Mouse (Mus musculus): ENCODE data around the gene Gpr25. TPM values are rescaled to one million over a fixed set of nuclear protein-coding genes. Genes with fewer than 3 reads are reported as not detected.
A peak's percentile ranks its signal among the peaks of the same experiment; 100 is the strongest.

Gene Gpr25
- polyA plus RNA-seq, 1 experiment from 2014 or later: not detected

- H3K4me2 ChIP-seq (ENCODE audit: low read length): peak overlapping the region; percentile 96
- peak overlapping the region; percentile 66 for H3K4me3 ChIP-seq (replicated peaks; ENCODE audit: low read length)
- 1% methylated on average over 89 of the region's 95 CpGs for WGBS
- H3K9me3 ChIP-seq (ENCODE audit: control insufficient read depth, low read length): no peaks in the 10 kb centered on the region
- H3K27me3 ChIP-seq (replicated peaks; ENCODE audit: control insufficient read depth, insufficient read depth, low read length): peaks cover 30% of the 10 kb centered on the region
- peaks cover 14% of the 10 kb centered on the region for H3K4me1 ChIP-seq (replicated peaks; ENCODE audit: control insufficient read depth, insufficient read depth, low read length)
- no peaks in the 10 kb centered on the region for H3K36me3 ChIP-seq (ENCODE audit: control insufficient read depth, insufficient read depth)
- H3K27ac ChIP-seq (ENCODE audit: low read length): no peak overlapping the region
- peak; percentile 81 for ATAC-seq
- peak overlapping the region; percentile 75 for H3K9ac ChIP-seq (replicated peaks; ENCODE audit: low read depth, low read length)
These were observed 609 bp downstream of the Gpr25 start for GRCm38 (mm10) chr1:136259893-136260634.

- peak overlapping the region; percentile 66 for H3K4me3 ChIP-seq (replicated peaks; ENCODE audit: low read length)
- ATAC-seq: no peak
- no peaks in the 10 kb centered on the region for H3K36me3 ChIP-seq (ENCODE audit: control insufficient read depth, insufficient read depth)
- peak overlapping the region; percentile 75 for H3K9ac ChIP-seq (replicated peaks; ENCODE audit: low read depth, low read length)
- peaks cover 30% of the 10 kb centered on the region for H3K27me3 ChIP-seq (replicated peaks; ENCODE audit: control insufficient read depth, insufficient read depth, low read length)
- H3K4me1 ChIP-seq (replicated peaks; ENCODE audit: control insufficient read depth, insufficient read depth, low read length): peaks cover 14% of the 10 kb centered on the region
- H3K9me3 ChIP-seq (ENCODE audit: control insufficient read depth, low read length): no peaks in the 10 kb centered on the region
- no peak overlapping the region for H3K27ac ChIP-seq (ENCODE audit: low read length)
- H3K4me2 ChIP-seq (ENCODE audit: low read length): peak overlapping the region; percentile 96
- WGBS: 4% methylated on average over 16 of the region's 16 CpGs
These were observed 1.2 kb downstream of the Gpr25 start for GRCm38 (mm10) chr1:136259543-136259892.

GRCm38 (mm10) chr1:136258495-136258894, 2.2 kb downstream of the Gpr25 start:
- ATAC-seq: no peak
- H3K4me1 ChIP-seq (replicated peaks; ENCODE audit: control insufficient read depth, insufficient read depth, low read length): peaks cover 14% of the 10 kb centered on the region
- H3K4me2 ChIP-seq (ENCODE audit: low read length): no peak overlapping the region
- H3K9me3 ChIP-seq (ENCODE audit: control insufficient read depth, low read length): no peaks in the 10 kb centered on the region
- peaks cover 30% of the 10 kb centered on the region for H3K27me3 ChIP-seq (replicated peaks; ENCODE audit: control insufficient read depth, insufficient read depth, low read length)
- 71% methylated on average over 9 of the region's 9 CpGs for WGBS
- H3K4me3 ChIP-seq (replicated peaks; ENCODE audit: low read length): no peak overlapping the region
- no peak overlapping the region for H3K9ac ChIP-seq (replicated peaks; ENCODE audit: low read depth, low read length)
- no peak overlapping the region for H3K27ac ChIP-seq (ENCODE audit: low read length)
- H3K36me3 ChIP-seq (ENCODE audit: control insufficient read depth, insufficient read depth): no peaks in the 10 kb centered on the region

GRCm38 (mm10) chr1:136255657-136256056, 5.0 kb downstream of the Gpr25 start:
- no peak for ATAC-seq
- Histone ChIP-seq H3K27ac (ENCODE audit: low read length) (no peak overlapping the region), H3K9ac (replicated peaks; ENCODE audit: low read depth, low read length) (no peak overlapping the region), H3K4me2 (ENCODE audit: low read length) (no peak overlapping the region), H3K4me3 (replicated peaks; ENCODE audit: low read length) (no peak overlapping the region), H3K27me3 (replicated peaks; ENCODE audit: control insufficient read depth, insufficient read depth, low read length) (peaks cover 21% of the 10 kb centered on the region), H3K36me3 (ENCODE audit: control insufficient read depth, insufficient read depth) (no peaks in the 10 kb centered on the region), H3K9me3 (ENCODE audit: control insufficient read depth, low read length) (no peaks in the 10 kb centered on the region), H3K4me1 (replicated peaks; ENCODE audit: control insufficient read depth, insufficient read depth, low read length) (peaks cover 9% of the 10 kb centered on the region)
- 58% methylated on average over 8 of the region's 8 CpGs for WGBS

- 32% methylated on average over 6 of the region's 6 CpGs for WGBS
These were observed 5.5 kb downstream of the Gpr25 start for GRCm38 (mm10) chr1:136255174-136255573.

GRCm38 (mm10) chr1:136254503-136255065, 6.1 kb downstream of the Gpr25 start:
- WGBS: 84% methylated on average over 10 of the region's 10 CpGs
- ATAC-seq: no peak
- Histone ChIP-seq H3K4me3 (replicated peaks; ENCODE audit: low read length) (no peak overlapping the region), H3K9ac (replicated peaks; ENCODE audit: low read depth, low read length) (no peak overlapping the region), H3K27me3 (replicated peaks; ENCODE audit: control insufficient read depth, insufficient read depth, low read length) (peaks cover 18% of the 10 kb centered on the region), H3K27ac (ENCODE audit: low read length) (no peak overlapping the region), H3K4me2 (ENCODE audit: low read length) (no peak overlapping the region), H3K9me3 (ENCODE audit: control insufficient read depth, low read length) (no peaks in the 10 kb centered on the region), H3K4me1 (replicated peaks; ENCODE audit: control insufficient read depth, insufficient read depth, low read length) (peaks cover 2% of the 10 kb centered on the region), H3K36me3 (ENCODE audit: control insufficient read depth, insufficient read depth) (no peaks in the 10 kb centered on the region)

More at GRCm38 (mm10) chr1:136255174-136255573, 5.5 kb downstream of the Gpr25 start:
- H3K9ac ChIP-seq (replicated peaks; ENCODE audit: low read depth, low read length): no peak overlapping the region
- H3K4me1 ChIP-seq (replicated peaks; ENCODE audit: control insufficient read depth, insufficient read depth, low read length): peaks cover 6% of the 10 kb centered on the region
- no peak overlapping the region for H3K4me2 ChIP-seq (ENCODE audit: low read length)
- H3K4me3 ChIP-seq (replicated peaks; ENCODE audit: low read length): no peak overlapping the region
- no peaks in the 10 kb centered on the region for H3K9me3 ChIP-seq (ENCODE audit: control insufficient read depth, low read length)
- peaks cover 21% of the 10 kb centered on the region for H3K27me3 ChIP-seq (replicated peaks; ENCODE audit: control insufficient read depth, insufficient read depth, low read length)
- ATAC-seq: no peak
- H3K36me3 ChIP-seq (ENCODE audit: control insufficient read depth, insufficient read depth): no peaks in the 10 kb centered on the region
- H3K27ac ChIP-seq (ENCODE audit: low read length): no peak overlapping the region

- 32% methylated on average over 2 of the region's 2 CpGs for WGBS
- H3K27ac ChIP-seq (ENCODE audit: low read length): no peak overlapping the region
- no peak for ATAC-seq
These were observed 7.2 kb downstream of the Gpr25 start for GRCm38 (mm10) chr1:136253472-136253871.

GRCm38 (mm10) chr1:136249662-136250061, 11.0 kb downstream of the Gpr25 start:
- Histone ChIP-seq H3K36me3 (ENCODE audit: control insufficient read depth, insufficient read depth) (no peaks in the 10 kb centered on the region), H3K9me3 (ENCODE audit: control insufficient read depth, low read length) (no peaks in the 10 kb centered on the region), H3K9ac (replicated peaks; ENCODE audit: low read depth, low read length) (no peak overlapping the region), H3K27me3 (replicated peaks; ENCODE audit: control insufficient read depth, insufficient read depth, low read length) (no peaks in the 10 kb centered on the region), H3K4me1 (replicated peaks; ENCODE audit: control insufficient read depth, insufficient read depth, low read length) (no peaks in the 10 kb centered on the region), H3K4me2 (ENCODE audit: low read length) (no peak overlapping the region), H3K27ac (ENCODE audit: low read length) (no peak overlapping the region), H3K4me3 (replicated peaks; ENCODE audit: low read length) (no peak overlapping the region)
- ATAC-seq: no peak
- WGBS: 50% methylated on average over 5 of the region's 5 CpGs

More at GRCm38 (mm10) chr1:136253472-136253871, 7.2 kb downstream of the Gpr25 start:
- H3K4me1 ChIP-seq (replicated peaks; ENCODE audit: control insufficient read depth, insufficient read depth, low read length): no peaks in the 10 kb centered on the region
- H3K36me3 ChIP-seq (ENCODE audit: control insufficient read depth, insufficient read depth): no peaks in the 10 kb centered on the region
- no peaks in the 10 kb centered on the region for H3K9me3 ChIP-seq (ENCODE audit: control insufficient read depth, low read length)
- H3K27me3 ChIP-seq (replicated peaks; ENCODE audit: control insufficient read depth, insufficient read depth, low read length): peaks cover 9% of the 10 kb centered on the region
- H3K4me2 ChIP-seq (ENCODE audit: low read length): no peak overlapping the region
- H3K4me3 ChIP-seq (replicated peaks; ENCODE audit: low read length): no peak overlapping the region
- no peak overlapping the region for H3K9ac ChIP-seq (replicated peaks; ENCODE audit: low read depth, low read length)

GRCm38 (mm10) chr1:136247393-136247792, 13.3 kb downstream of the Gpr25 start:
- no peaks in the 10 kb centered on the region for H3K36me3 ChIP-seq (ENCODE audit: control insufficient read depth, insufficient read depth)
- H3K27me3 ChIP-seq (replicated peaks; ENCODE audit: control insufficient read depth, insufficient read depth, low read length): no peaks in the 10 kb centered on the region
- H3K9me3 ChIP-seq (ENCODE audit: control insufficient read depth, low read length): no peaks in the 10 kb centered on the region
- H3K9ac ChIP-seq (replicated peaks; ENCODE audit: low read depth, low read length): no peak overlapping the region
- no peak overlapping the region for H3K4me3 ChIP-seq (replicated peaks; ENCODE audit: low read length)
- ATAC-seq: no peak
- no peaks in the 10 kb centered on the region for H3K4me1 ChIP-seq (replicated peaks; ENCODE audit: control insufficient read depth, insufficient read depth, low read length)
- 96% methylated on average over 5 of the region's 5 CpGs for WGBS
- H3K4me2 ChIP-seq (ENCODE audit: low read length): no peak overlapping the region
- H3K27ac ChIP-seq (ENCODE audit: low read length): no peak overlapping the region

All from forebrain, embryonic 16.5 days (tissue).